Mouse (Mus musculus): ENCODE data around the gene Fam222b. TPM values are rescaled to one million over a fixed set of nuclear protein-coding genes. Genes with fewer than 3 reads are reported as not detected.
"Not testable (repeated sequence)": the region's sequence is repeated elsewhere in the genome, so short reads cannot be mapped to it uniquely, and the experiment has no call there.

Fam222b gene
- 10 to 100 TPM; 11.0 to 14.9 TPM for polyA plus RNA-seq (2017; shearing (Covaris generic))

GRCm38 (mm10) chr11:78094504-78095143, at the start of gene Fam222b:
Fam222b (plus strand) TSS chr11:78094660.
- ATAC-seq, result peak; percentile 90

- ATAC-seq, result no peak
These were observed 49.7 kb upstream of the Fam222b start for GRCm38 (mm10) chr11:78044758-78045251.

GRCm38 (mm10) chr11:78048637-78049036, 45.8 kb upstream of the Fam222b start:
- not testable (repeated sequence) for ATAC-seq

GRCm38 (mm10) chr11:78053078-78053477, 41.4 kb upstream of the Fam222b start:
- ATAC-seq, result no peak

GRCm38 (mm10) chr11:78056946-78057345, 37.5 kb upstream of the Fam222b start:
- no peak for ATAC-seq

- ATAC-seq, result no peak
These were observed 34.4 kb upstream of the Fam222b start for GRCm38 (mm10) chr11:78059833-78060757.

GRCm38 (mm10) chr11:78062563-78062962, 31.9 kb upstream of the Fam222b start:
- ATAC-seq, result no peak

- no peak for ATAC-seq
These were observed 28.6 kb upstream of the Fam222b start for GRCm38 (mm10) chr11:78065906-78066305.

- ATAC-seq, result no peak
These were observed 27.8 kb upstream of the Fam222b start for GRCm38 (mm10) chr11:78066641-78067040.

GRCm38 (mm10) chr11:78067566-78067965, 26.9 kb upstream of the Fam222b start:
- ATAC-seq, result no peak

- no peak for ATAC-seq
These were observed 25.3 kb upstream of the Fam222b start for GRCm38 (mm10) chr11:78069130-78069529.

GRCm38 (mm10) chr11:78069646-78070045, 24.8 kb upstream of the Fam222b start:
- no peak for ATAC-seq

GRCm38 (mm10) chr11:78071938-78072337, 22.5 kb upstream of the Fam222b start:
- ATAC-seq, result no peak

- no peak for ATAC-seq
These were observed 21.9 kb upstream of the Fam222b start for GRCm38 (mm10) chr11:78072425-78073130.

- ATAC-seq, result no peak
These were observed 20.7 kb upstream of the Fam222b start for GRCm38 (mm10) chr11:78073577-78074276.

- ATAC-seq, result no peak
These were observed 20.2 kb upstream of the Fam222b start for GRCm38 (mm10) chr11:78074277-78074652.

GRCm38 (mm10) chr11:78074666-78075065, 19.8 kb upstream of the Fam222b start:
- ATAC-seq, result no peak

- ATAC-seq, result peak; percentile 100
These were observed 14.2 kb upstream of the Fam222b start, which contains the start of gene Eral1 for GRCm38 (mm10) chr11:78079961-78080921. Eral1 (minus strand) TSS chr11:78080383.

GRCm38 (mm10) chr11:78083595-78083994, 10.9 kb upstream of the Fam222b start:
- ATAC-seq, result no peak

- no peak for ATAC-seq
These were observed 7.5 kb upstream of the Fam222b start for GRCm38 (mm10) chr11:78086925-78087479.
